Mouse (Mus musculus): ENCODE measurements around the gene Nat14.
A peak's percentile ranks its signal among the peaks of the same experiment; 100 is the strongest.

Gene Nat14

DNA sequence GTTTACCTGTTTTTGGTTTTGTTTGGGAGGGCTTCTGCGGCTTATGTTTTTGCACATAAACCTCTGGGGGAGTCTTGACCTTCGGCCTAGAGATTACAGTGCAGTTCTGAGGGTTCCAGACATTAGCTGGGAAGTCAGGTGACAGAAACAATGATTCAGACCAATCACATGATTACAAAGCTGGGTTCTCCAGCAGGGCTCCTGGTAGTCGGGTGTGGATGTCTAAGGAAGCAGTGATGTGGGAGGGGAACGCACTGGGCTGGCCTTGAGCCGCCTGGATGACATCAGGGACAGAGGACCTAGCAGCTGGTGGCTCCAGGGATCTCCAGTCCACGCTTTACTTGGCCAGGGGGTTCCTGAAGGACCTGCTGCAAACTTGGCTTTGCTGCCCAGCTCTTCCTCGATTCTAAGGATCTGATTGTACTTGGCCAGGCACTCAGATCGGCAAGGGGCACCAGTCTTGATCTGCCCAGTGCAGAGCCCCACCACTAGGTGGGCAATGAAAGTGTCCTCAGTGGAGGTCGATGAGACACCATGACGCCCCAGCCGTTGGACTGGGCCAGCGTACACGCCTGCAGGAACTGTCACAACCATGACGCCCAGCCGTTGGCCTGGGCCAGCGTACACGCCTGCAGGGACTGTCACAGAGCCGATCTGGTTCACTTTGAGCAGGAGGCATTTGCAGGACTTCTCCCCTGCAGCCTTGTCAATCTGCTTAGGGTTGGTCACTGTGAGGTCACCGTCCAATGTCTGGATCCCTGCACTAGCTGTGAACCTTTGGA is 28.9 kb downstream of the Nat14 start:
- DNase-seq, result no peak

DNA sequence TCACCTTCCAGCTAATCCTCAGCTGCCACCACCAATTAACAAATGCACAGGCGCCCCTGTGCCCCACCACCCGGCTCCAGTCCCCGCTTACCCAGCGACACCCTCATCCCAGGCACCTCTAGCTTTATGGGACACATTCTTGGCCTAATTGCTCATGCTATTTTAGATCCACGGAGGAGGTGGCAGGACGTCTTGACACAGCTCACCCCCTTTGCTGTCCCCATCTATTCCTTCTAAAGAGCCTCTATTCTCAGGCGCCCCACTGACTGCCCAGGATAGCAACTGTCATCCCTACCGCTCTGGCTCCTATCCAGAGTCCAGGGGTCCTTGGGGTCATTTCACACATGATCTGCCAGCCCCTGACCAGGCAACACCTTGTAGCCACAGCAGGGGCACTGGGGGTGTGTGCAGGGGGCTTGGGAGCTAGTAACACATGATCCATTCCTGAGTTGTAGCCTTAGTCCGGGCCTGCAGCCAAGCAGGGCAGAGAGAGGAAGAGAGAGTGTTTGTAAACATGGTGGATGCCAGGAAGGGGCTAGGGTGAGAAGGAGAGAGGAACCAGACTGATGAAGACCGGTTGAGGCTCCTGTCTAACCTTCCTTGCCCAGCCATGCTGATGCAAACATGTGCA is 32.1 kb downstream of the Nat14 start:
- DNase-seq, result peak; percentile 79

DNA sequence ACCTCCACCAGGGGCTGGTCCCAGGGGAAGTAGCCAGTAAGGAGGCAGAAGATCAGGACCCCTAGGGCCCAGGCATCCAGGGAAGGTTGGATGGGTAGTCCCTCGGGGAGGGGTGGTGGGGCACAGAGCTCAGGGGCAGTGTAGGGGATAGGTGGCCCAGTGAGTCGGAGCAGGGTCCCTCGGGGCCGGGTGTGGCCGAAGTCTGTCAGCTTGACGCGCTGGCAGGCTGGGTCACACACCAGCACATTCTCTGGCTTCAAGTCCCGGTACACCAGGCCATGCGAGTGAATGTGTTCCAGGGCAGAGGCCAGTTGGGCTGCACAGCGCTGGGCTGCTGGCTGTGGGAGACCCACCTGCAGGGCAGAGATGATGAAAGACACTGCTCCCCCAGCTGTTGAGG is 35.5 kb downstream of the Nat14 start:
- DNase-seq, result no peak

DNA sequence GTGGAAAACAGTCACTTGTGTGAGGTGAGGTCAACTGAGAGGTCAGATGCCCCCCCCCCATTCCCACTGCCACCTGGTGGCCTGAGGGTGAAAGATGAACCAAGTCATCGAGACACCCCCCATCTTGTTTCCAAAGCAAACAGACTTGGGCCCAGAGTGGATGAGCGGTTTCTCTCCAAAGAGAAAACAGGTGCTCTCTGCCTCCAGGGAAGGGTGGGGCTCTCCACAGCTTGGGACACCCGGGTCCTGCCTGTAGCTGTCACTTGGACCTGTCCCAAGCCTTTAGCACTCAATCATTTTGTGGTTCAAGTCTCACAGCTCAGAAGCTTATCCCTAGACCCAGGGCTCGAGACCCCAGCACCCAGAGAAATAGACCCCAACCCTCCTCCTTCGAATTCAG is 41.7 kb downstream of the Nat14 start:
- no peak for DNase-seq

DNA sequence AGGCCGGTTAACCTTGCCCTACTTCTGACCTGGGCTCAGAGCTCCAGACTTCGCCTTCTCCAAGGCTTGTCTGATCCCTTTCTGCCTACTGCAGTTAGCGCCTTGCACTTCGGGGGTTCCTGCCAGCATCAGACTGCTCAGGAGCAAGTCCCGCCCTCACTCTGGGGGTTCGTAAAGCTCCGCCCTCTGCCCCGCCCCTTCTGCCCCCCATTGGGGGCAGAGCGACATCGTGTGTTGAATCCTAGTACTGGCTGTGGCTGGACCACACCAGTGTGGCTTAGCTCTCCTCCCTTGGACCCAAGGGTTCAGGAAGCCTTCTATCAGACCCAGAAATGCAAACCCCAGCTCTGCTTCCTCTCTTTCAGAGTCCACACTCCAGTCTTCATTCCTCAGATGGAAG is 42.4 kb downstream of the Nat14 start, which contains the start of gene Sbk2:
TSS of gene Sbk2 (minus strand) at position 135 of the 400 bp plus-strand sequence.
- DNase-seq, result peak; percentile 93

DNA sequence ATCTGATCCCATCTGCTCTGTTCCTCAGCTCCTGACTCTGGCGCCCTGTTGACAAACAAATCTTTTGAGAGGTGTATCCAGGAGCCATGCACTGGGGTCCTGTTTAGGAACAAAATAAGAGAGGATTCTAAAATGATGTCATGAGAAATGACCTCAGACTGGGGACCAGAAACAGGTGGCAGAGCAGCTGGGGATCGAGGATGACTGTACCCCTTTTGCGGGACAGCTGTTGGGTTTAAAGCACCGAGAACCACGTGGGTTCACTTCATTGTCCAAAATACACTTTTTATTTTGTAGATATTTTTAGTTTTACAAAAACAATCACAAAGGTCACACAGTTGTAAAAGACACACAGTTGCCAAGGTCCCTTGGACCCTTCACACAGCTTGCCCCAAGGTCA is 43.2 kb downstream of the Nat14 start:
- no peak for DNase-seq

DNA sequence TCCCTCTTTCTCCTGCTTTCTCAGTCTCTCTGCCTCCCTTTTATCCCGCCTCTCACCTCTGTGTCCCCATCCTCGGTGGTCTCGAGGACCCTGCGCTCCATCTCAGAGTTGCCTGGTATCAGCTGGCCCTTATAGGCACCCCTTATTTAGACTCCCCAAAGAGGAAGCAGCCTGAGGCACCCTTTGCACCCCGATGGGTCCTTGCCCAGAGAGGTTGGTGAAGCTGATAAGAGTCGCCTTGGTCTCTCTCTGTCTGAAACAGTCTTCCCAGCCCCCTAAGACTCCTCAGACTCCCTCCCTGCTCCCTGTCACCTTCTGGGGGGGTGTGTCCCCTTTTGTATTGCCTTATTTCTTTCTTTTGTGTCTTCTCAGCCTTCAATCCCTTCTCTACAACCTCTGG is 49.2 kb downstream of the Nat14 start, which contains the start of gene Sbk3:
TSS of gene Sbk3 (minus strand) at position 101 of the 400 bp plus-strand sequence.
- no peak for DNase-seq

DNA sequence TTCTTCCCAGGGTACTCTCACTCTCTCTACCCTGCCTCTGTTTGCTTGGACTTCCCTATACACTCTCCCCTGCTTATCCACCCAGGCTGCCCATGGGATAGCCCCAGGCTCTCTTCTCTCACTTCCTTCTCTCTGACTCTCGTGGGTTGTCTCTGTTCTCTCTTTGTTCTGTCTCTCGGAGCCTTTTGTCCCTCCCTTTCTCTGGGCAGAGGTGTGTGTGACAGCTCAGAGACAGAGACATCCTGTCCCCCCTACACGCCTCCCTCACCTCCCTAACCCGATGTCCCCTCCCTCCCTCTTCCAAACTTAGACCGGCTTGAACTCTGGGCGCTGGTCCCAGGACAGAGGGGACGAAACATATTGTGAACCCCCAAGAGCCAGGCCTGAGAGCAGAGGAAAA is 49.9 kb downstream of the Nat14 start:
- peak; percentile 87 for DNase-seq

DNA sequence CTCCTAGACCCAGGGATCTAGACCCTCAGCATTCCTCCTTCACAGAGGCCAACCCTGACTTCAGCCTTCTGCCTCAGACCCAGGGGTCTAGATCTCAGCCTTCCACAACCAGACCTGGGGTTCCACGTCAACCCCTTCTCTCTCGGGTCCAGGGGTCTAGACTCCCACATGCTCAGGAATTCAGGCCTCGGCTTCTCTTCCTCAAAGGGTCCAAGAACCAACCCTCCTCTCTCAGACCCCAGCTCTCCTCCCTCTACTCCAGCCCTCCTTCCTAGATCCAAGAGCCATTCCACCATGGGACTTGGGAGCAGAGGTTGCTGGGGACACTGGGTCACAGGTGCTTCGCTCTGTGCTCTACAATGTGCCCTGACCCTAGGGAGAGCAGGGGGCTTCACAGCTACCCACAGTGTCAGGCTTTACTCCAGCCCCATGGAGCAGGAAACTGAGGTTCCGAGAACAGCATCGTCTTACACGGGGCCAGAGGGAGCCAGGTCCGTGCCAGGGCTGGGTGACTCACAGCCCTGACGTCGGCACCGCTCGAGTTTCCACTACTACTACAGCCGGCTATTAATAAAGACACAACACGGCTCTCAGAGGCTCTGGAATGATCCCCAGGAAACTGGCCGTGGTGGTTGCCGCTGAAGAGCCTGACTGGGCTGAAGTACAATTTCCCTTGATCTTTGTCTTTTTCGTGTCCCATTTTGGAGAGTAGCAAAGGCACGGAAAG is 50.7 kb downstream of the Nat14 start:
- peak; percentile 82 for DNase-seq
